ENCODE assay signal across 30 mouse cellular contexts in the genomic region with DNA sequence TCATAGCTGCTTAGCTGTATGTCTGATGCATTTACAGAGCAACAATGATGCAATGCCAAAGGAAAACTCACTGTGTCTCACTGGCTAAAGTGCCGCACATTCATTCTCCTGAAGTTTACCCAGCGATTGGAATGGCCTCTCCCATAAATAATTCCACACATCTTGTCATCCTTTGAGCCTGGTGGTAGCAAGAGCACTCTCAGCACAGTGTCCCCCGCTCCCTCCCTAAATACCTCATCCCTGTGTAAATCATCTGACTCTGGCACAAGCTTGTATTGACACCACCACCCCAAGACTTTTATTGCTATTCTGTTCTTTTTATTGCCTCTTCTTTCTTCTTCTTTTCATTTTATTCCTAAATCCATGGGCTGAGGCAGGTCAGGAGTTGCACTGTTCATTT.
DNase-seq lines count a peak whose midpoint lies in the region; ATAC-seq and TF ChIP-seq lines count a peak whose summit lies in the region.
"Had no signal": no experiment of that assay in that cellular context is flagged by ENCODE, and none has a peak within 500 bp of the region (broad histone marks: within the 10 kb centered on the region; RNA-seq: fewer than 3 reads in every experiment).

No protein-coding gene starts in this region.

- H3K36me3 ChIP-seq in hindbrain, embryonic 14.5 days (replicated peaks; ENCODE audit: control insufficient read depth, insufficient read depth), result no peaks in the 10 kb centered on the region
- no peaks in the 10 kb centered on the region for H3K36me3 ChIP-seq in hindbrain, postnatal 0 days (ENCODE audit: insufficient read depth, low read length)
- no peaks in the 10 kb centered on the region for H3K36me3 ChIP-seq in neural tube, embryonic 11.5 days (ENCODE audit: control insufficient read depth, insufficient read depth, low read length)
- H3K36me3 ChIP-seq in neural tube, embryonic 14.5 days (ENCODE audit: control insufficient read depth, insufficient read depth, low read length), result no peaks in the 10 kb centered on the region
- H3K36me3 ChIP-seq: embryonic facial prominence, embryonic 10.5 days; embryonic facial prominence, embryonic 13.5 days; forebrain, embryonic 10.5 days; G1E; heart, embryonic 12.5 days; heart, embryonic 15.5 days; hindbrain, embryonic 10.5 days; hindbrain, embryonic 13.5 days had no signal

- H3K4me3 ChIP-seq in hindbrain, embryonic 14.5 days (replicated peaks; ENCODE audit: low read length), result no peak overlapping the region
- no peak overlapping the region for H3K4me3 ChIP-seq in hindbrain, postnatal 0 days (ENCODE audit: low read length)
- H3K4me3 ChIP-seq in neural tube, embryonic 11.5 days (ENCODE audit: low read depth, low read length), result no peak overlapping the region
- H3K4me3 ChIP-seq in neural tube, embryonic 14.5 days (ENCODE audit: low read depth, low read length), result no peak overlapping the region
- H3K4me3 ChIP-seq: embryonic facial prominence, embryonic 10.5 days; embryonic facial prominence, embryonic 13.5 days; forebrain, embryonic 10.5 days; forebrain, embryonic 13.5 days; gastrocnemius, adult 2 months; heart, embryonic 12.5 days; heart, embryonic 15.5 days; hindbrain, embryonic 10.5 days; hindbrain, embryonic 13.5 days had no signal

- WGBS in hindbrain, embryonic 14.5 days, result 62% methylated on average over 3 of the region's 3 CpGs
- 77% methylated on average over 3 of the region's 3 CpGs for WGBS in hindbrain, postnatal 0 days
- 15% methylated on average over 3 of the region's 3 CpGs for whole genome bisulfite sequencing in neural tube, embryonic 11.5 days
- 12% methylated on average over 3 of the region's 3 CpGs for WGBS in neural tube, embryonic 14.5 days

- H3K27me3 ChIP-seq in hindbrain, embryonic 14.5 days (ENCODE audit: control insufficient read depth, insufficient read depth, low read length), result no peaks in the 10 kb centered on the region
- no peaks in the 10 kb centered on the region for H3K27me3 ChIP-seq in hindbrain, postnatal 0 days (ENCODE audit: insufficient read depth, low read length)
- no peaks in the 10 kb centered on the region for H3K27me3 ChIP-seq in neural tube, embryonic 11.5 days (ENCODE audit: control insufficient read depth, insufficient read depth, low read length)
- H3K27me3 ChIP-seq in neural tube, embryonic 14.5 days (ENCODE audit: control insufficient read depth, insufficient read depth, low read length), result no peaks in the 10 kb centered on the region
- H3K27me3 ChIP-seq: CH12.LX; embryonic facial prominence, embryonic 13.5 days; forebrain, embryonic 13.5 days; heart, embryonic 12.5 days; heart, embryonic 15.5 days; hindbrain, embryonic 13.5 days; Patski had no signal

- DNase-seq in hindbrain, embryonic 14.5 days (ENCODE audit: low spot score), result no peak
- no peak for DNase-seq in hindbrain, postnatal 0 days (ENCODE audit: low spot score)
- no peak for DNase-seq in neural tube, embryonic 11.5 days (ENCODE audit: low spot score)
- DNase-seq in neural tube, embryonic 10.5 days (ENCODE audit: extremely low spot score, low spot score), result no peak
- DNase-seq in frontal cortex, postnatal 10 days (ENCODE audit: low spot score in 2 of 2), result no peak
- DNase-seq: adrenal gland, postnatal 10 days; adrenal gland, postnatal 36 days; B cell, adult 2 months; cerebellum, adult 18-20 months; cerebellum, adult 9-10 months; cerebellum, postnatal 14 days; gastrocnemius, adult 2 months; gastrocnemius, postnatal 14 days; heart, adult 18-20 months; heart, postnatal 10 days; heart, postnatal 36 days had no signal

- peaks cover 7% of the 10 kb centered on the region; the same call in 1 of the 2 replicates for H3K4me1 ChIP-seq in hindbrain, embryonic 14.5 days (replicated peaks; ENCODE audit: control insufficient read depth, insufficient read depth, low read length)
- no peaks in the 10 kb centered on the region for H3K4me1 ChIP-seq in hindbrain, postnatal 0 days (ENCODE audit: insufficient read depth, low read length)
- peaks cover 7% of the 10 kb centered on the region; the same call in 1 of the 2 replicates for H3K4me1 ChIP-seq in neural tube, embryonic 11.5 days (ENCODE audit: control insufficient read depth, insufficient read depth, low read length)
- H3K4me1 ChIP-seq in neural tube, embryonic 14.5 days (ENCODE audit: control insufficient read depth, insufficient read depth, low read length), result no peaks in the 10 kb centered on the region
- H3K4me1 ChIP-seq: embryonic facial prominence, embryonic 10.5 days; embryonic facial prominence, embryonic 13.5 days; forebrain, embryonic 13.5 days; heart, embryonic 12.5 days; heart, embryonic 15.5 days; hindbrain, embryonic 13.5 days had no signal

- 0 out of 2 replicates have a peak overlapping the region, but pooled peaks have one; percentile 9 for H3K27ac ChIP-seq in hindbrain, embryonic 14.5 days
- H3K27ac ChIP-seq in hindbrain, postnatal 0 days, result no peak overlapping the region
- H3K27ac ChIP-seq in neural tube, embryonic 11.5 days (ENCODE audit: low read depth, low read length), result no peak overlapping the region
- no peak overlapping the region for H3K27ac ChIP-seq in neural tube, embryonic 14.5 days (ENCODE audit: low read depth, low read length)
- H3K27ac ChIP-seq: embryonic facial prominence, embryonic 10.5 days; embryonic facial prominence, embryonic 13.5 days; forebrain, embryonic 10.5 days; forebrain, embryonic 13.5 days; gastrocnemius, adult 2 months; heart, embryonic 15.5 days; hindbrain, embryonic 10.5 days; hindbrain, embryonic 13.5 days had no signal

- H3K9ac ChIP-seq in hindbrain, embryonic 14.5 days, result no peak overlapping the region
- no peak overlapping the region for H3K9ac ChIP-seq in hindbrain, postnatal 0 days (replicated peaks; ENCODE audit: low read length)
- H3K9ac ChIP-seq in neural tube, embryonic 11.5 days (ENCODE audit: low read length), result no peak overlapping the region
- no peak overlapping the region for H3K9ac ChIP-seq in neural tube, embryonic 14.5 days (replicated peaks; ENCODE audit: low read depth, low read length)
- H3K9ac ChIP-seq: embryonic facial prominence, embryonic 13.5 days; forebrain, embryonic 13.5 days; heart, embryonic 12.5 days; heart, embryonic 15.5 days; hindbrain, embryonic 13.5 days had no signal

- ATAC-seq in hindbrain, embryonic 14.5 days (ENCODE audit: low FRiP score), result no peak
- ATAC-seq in hindbrain, postnatal 0 days, result no peak
- 0 out of 2 replicates have a peak, but pooled peaks have one; percentile 27 for ATAC-seq in neural tube, embryonic 11.5 days (ENCODE audit: insufficient read depth, low FRiP score, low TSS enrichment)
- ATAC-seq in neural tube, embryonic 14.5 days (ENCODE audit: low read depth), result peak; percentile 65; the same call in 1 of the 2 replicates
- no peak for ATAC-seq in erythroblast, adult 5-6 weeks (replicated peaks; ENCODE audit: low FRiP score, poor library complexity, severe bottlenecking)
- ATAC-seq: forebrain, embryonic 13.5 days; forebrain, embryonic 16.5 days; Patski had no signal

- TF ChIP-seq CTCF in hindbrain, postnatal 0 days (IDR thresholded peaks at IDR 0.05; ENCODE audit: low read depth), result no peak

- no peaks in the 10 kb centered on the region for H3K9me3 ChIP-seq in hindbrain, embryonic 14.5 days (ENCODE audit: control insufficient read depth, low read length)
- H3K9me3 ChIP-seq in hindbrain, postnatal 0 days (ENCODE audit: low read length), result no peaks in the 10 kb centered on the region
- H3K9me3 ChIP-seq in neural tube, embryonic 11.5 days (ENCODE audit: control insufficient read depth, low read length), result no peaks in the 10 kb centered on the region
- no peaks in the 10 kb centered on the region for H3K9me3 ChIP-seq in neural tube, embryonic 14.5 days (ENCODE audit: control insufficient read depth, low read length)
- H3K9me3 ChIP-seq: embryonic facial prominence, embryonic 10.5 days; embryonic facial prominence, embryonic 13.5 days; forebrain, embryonic 10.5 days; forebrain, embryonic 13.5 days; heart, embryonic 12.5 days; heart, embryonic 15.5 days; hindbrain, embryonic 10.5 days; hindbrain, embryonic 13.5 days had no signal

- H3K4me2 ChIP-seq in hindbrain, embryonic 14.5 days (replicated peaks), result no peak overlapping the region
- no peak overlapping the region for H3K4me2 ChIP-seq in hindbrain, postnatal 0 days (ENCODE audit: low read depth, low read length)
- H3K4me2 ChIP-seq in neural tube, embryonic 11.5 days (ENCODE audit: low read depth), result no peak overlapping the region
- no peak overlapping the region for H3K4me2 ChIP-seq in neural tube, embryonic 14.5 days (ENCODE audit: low read depth, low read length)
- H3K4me2 ChIP-seq: embryonic facial prominence, embryonic 13.5 days; forebrain, embryonic 13.5 days; heart, embryonic 12.5 days; heart, embryonic 15.5 days; hindbrain, embryonic 13.5 days had no signal

Comparison
In these comparisons a context has a peak if more than half of its experiments do, and no peak if none do; other contexts are left out.
1. ATAC-seq: peak in neural tube, embryonic 11.5 days (single experiment) and neural tube, embryonic 14.5 days (single experiment); none in hindbrain, embryonic 14.5 days (single experiment), hindbrain, postnatal 0 days (single experiment) and erythroblast, adult 5-6 weeks (single experiment).